Mouse (Mus musculus): ENCODE data around the gene Itga8. TPM values are rescaled to one million over a fixed set of nuclear protein-coding genes. Genes with fewer than 3 reads are reported as not detected.

The Itga8 gene
- polyA plus RNA-seq, 2 experiments, result 11.3 to 14.6 TPM

- Histone ChIP-seq H3K9ac (ENCODE audit: low read depth, low read length, severe bottlenecking) (no peak overlapping the region), H3K9me3 (ENCODE audit: control insufficient read depth, low read length) (no peaks in the 10 kb centered on the region), H3K27me3 (ENCODE audit: control insufficient read depth, insufficient read depth, low read length) (no peaks in the 10 kb centered on the region), H3K4me2 (replicated peaks; ENCODE audit: low read depth, low read length, severe bottlenecking) (no peak overlapping the region), H3K4me3 (replicated peaks; ENCODE audit: low read length) (no peak overlapping the region), H3K27ac (replicated peaks; ENCODE audit: low read depth, low read length) (no peak overlapping the region), H3K4me1 (ENCODE audit: control insufficient read depth, insufficient read depth, low read length) (no peaks in the 10 kb centered on the region), H3K36me3 (ENCODE audit: control insufficient read depth, insufficient read depth, low read length) (no peaks in the 10 kb centered on the region)
- no peak for TF ChIP-seq POLR2A (IDR thresholded peaks at IDR 0.05; ENCODE audit: borderline replicate concordance, extremely low read depth, insufficient read depth, insufficient read length)
- ATAC-seq (ENCODE audit: low FRiP score, low read depth) (no peak), DNase-seq (ENCODE audit: low spot score) (no peak)
- 50% methylated on average over 1 of the region's 1 CpGs for WGBS
These were observed 144.7 kb downstream of the Itga8 start for GRCm38 (mm10) chr2:12157001-12157400.

DNA sequence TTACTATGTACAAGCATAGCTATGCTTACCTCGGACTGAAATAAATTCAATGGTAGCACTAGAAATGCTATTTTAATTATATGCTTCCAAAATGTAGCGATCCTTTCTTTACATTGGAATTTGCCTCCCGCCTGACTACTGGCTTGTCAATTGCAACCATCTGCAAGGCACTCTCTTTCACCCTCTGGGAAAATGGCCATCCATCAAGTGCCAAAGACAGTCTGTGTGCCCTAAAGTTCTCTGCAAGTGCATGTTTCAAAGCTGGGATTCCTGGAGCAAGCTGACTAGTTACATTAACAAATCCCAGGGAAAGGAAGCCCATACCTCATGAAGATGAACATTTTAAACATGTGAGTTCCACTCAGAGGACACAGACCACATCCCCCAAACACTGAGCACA lies 145.3 kb downstream of the Itga8 start:
- no peak overlapping the region for H3K4me3 ChIP-seq (replicated peaks; ENCODE audit: low read length)

DNA sequence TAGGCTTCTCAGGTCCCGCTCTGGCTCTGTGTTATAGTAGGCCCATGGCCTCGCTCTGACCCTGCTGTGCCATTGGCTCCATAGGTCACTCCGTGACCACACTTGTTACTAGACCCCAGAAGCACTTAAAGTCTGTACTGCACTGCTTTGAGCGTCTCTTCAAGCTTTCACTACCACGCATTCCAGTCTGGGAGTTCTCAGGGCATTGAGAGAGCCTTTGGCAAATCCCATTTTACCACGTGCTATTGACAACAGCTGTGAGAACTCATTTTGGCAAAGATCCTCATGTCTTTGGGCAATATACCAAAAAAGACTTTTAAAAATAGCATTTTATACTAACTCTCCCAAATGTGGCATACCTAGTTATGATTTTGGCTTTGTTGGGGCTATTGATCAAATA lies 147.0 kb downstream of the Itga8 start:
- Histone ChIP-seq H3K4me2 (replicated peaks; ENCODE audit: low read depth, low read length, severe bottlenecking) (no peak overlapping the region), H3K27ac (replicated peaks; ENCODE audit: low read depth, low read length) (no peak overlapping the region), H3K36me3 (ENCODE audit: control insufficient read depth, insufficient read depth, low read length) (no peaks in the 10 kb centered on the region), H3K4me3 (replicated peaks; ENCODE audit: low read length) (no peak overlapping the region), H3K27me3 (ENCODE audit: control insufficient read depth, insufficient read depth, low read length) (no peaks in the 10 kb centered on the region), H3K9ac (ENCODE audit: low read depth, low read length, severe bottlenecking) (no peak overlapping the region), H3K9me3 (ENCODE audit: control insufficient read depth, low read length) (no peaks in the 10 kb centered on the region), H3K4me1 (ENCODE audit: control insufficient read depth, insufficient read depth, low read length) (no peaks in the 10 kb centered on the region)
- no peak for TF ChIP-seq POLR2A (IDR thresholded peaks at IDR 0.05; ENCODE audit: borderline replicate concordance, extremely low read depth, insufficient read depth, insufficient read length)
- DNase-seq (ENCODE audit: low spot score), result peak; percentile 66
- no peak for ATAC-seq (ENCODE audit: low FRiP score, low read depth)
- WGBS, result 74% methylated on average over 6 of the region's 6 CpGs

More for the DNA sequence above, 145.3 kb downstream of the Itga8 start:
- no peaks in the 10 kb centered on the region for H3K9me3 ChIP-seq (ENCODE audit: control insufficient read depth, low read length)
- no peak for TF ChIP-seq POLR2A (IDR thresholded peaks at IDR 0.05; ENCODE audit: borderline replicate concordance, extremely low read depth, insufficient read depth, insufficient read length)
- H3K4me1 ChIP-seq (ENCODE audit: control insufficient read depth, insufficient read depth, low read length), result no peaks in the 10 kb centered on the region
- H3K36me3 ChIP-seq (ENCODE audit: control insufficient read depth, insufficient read depth, low read length), result no peaks in the 10 kb centered on the region
- no peaks in the 10 kb centered on the region for H3K27me3 ChIP-seq (ENCODE audit: control insufficient read depth, insufficient read depth, low read length)
- H3K9ac ChIP-seq (ENCODE audit: low read depth, low read length, severe bottlenecking), result no peak overlapping the region
- ATAC-seq (ENCODE audit: low FRiP score, low read depth) (no peak), DNase-seq (ENCODE audit: low spot score) (no peak)
- no peak overlapping the region for H3K27ac ChIP-seq (replicated peaks; ENCODE audit: low read depth, low read length)
- H3K4me2 ChIP-seq (replicated peaks; ENCODE audit: low read depth, low read length, severe bottlenecking), result no peak overlapping the region
- 38% methylated on average over 3 of the region's 3 CpGs for WGBS

GRCm38 (mm10) chr2:12153551-12153950 lies 148.2 kb downstream of the Itga8 start:
- Histone ChIP-seq H3K9ac (ENCODE audit: low read depth, low read length, severe bottlenecking) (no peak overlapping the region), H3K36me3 (ENCODE audit: control insufficient read depth, insufficient read depth, low read length) (no peaks in the 10 kb centered on the region), H3K4me1 (ENCODE audit: control insufficient read depth, insufficient read depth, low read length) (no peaks in the 10 kb centered on the region), H3K9me3 (ENCODE audit: control insufficient read depth, low read length) (no peaks in the 10 kb centered on the region), H3K27ac (replicated peaks; ENCODE audit: low read depth, low read length) (no peak overlapping the region), H3K4me2 (replicated peaks; ENCODE audit: low read depth, low read length, severe bottlenecking) (no peak overlapping the region), H3K4me3 (replicated peaks; ENCODE audit: low read length) (no peak overlapping the region), H3K27me3 (ENCODE audit: control insufficient read depth, insufficient read depth, low read length) (no peaks in the 10 kb centered on the region)
- DNase-seq (ENCODE audit: low spot score), result no peak
- WGBS, result 71% methylated on average over 1 of the region's 1 CpGs
- ATAC-seq (ENCODE audit: low FRiP score, low read depth), result no peak
- no peak for TF ChIP-seq POLR2A (IDR thresholded peaks at IDR 0.05; ENCODE audit: borderline replicate concordance, extremely low read depth, insufficient read depth, insufficient read length)

DNA sequence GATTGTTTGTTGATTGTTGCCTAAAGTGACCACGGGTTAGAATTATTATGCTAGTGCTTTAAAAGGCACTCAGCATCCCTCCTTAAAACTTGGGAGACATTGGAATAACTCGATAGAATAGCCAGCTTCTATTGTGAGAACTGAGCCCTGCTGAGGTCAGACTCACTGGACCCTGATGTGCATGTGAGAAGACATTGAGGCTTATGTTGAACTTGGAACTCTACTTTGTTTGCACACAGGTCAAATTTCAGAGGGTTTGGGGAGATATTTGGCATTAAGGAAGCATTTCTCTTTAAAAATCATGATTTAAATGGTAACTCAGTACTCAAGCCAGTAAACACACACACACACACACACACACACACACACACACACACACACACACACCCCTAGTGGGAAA lies 153.8 kb downstream of the Itga8 start:
- Histone ChIP-seq H3K4me3 (replicated peaks; ENCODE audit: low read length) (no peak overlapping the region), H3K4me2 (replicated peaks; ENCODE audit: low read depth, low read length, severe bottlenecking) (no peak overlapping the region), H3K4me1 (ENCODE audit: control insufficient read depth, insufficient read depth, low read length) (no peaks in the 10 kb centered on the region), H3K27me3 (ENCODE audit: control insufficient read depth, insufficient read depth, low read length) (no peaks in the 10 kb centered on the region), H3K9me3 (ENCODE audit: control insufficient read depth, low read length) (no peaks in the 10 kb centered on the region), H3K9ac (ENCODE audit: low read depth, low read length, severe bottlenecking) (no peak overlapping the region), H3K36me3 (ENCODE audit: control insufficient read depth, insufficient read depth, low read length) (no peaks in the 10 kb centered on the region), H3K27ac (replicated peaks; ENCODE audit: low read depth, low read length) (no peak overlapping the region)
- TF ChIP-seq POLR2A (IDR thresholded peaks at IDR 0.05; ENCODE audit: borderline replicate concordance, extremely low read depth, insufficient read depth, insufficient read length), result no peak
- 82% methylated on average over 2 of the region's 2 CpGs for WGBS
- no peak for ATAC-seq (ENCODE audit: low FRiP score, low read depth)
- DNase-seq (ENCODE audit: low spot score), result no peak

- TF ChIP-seq POLR2A (IDR thresholded peaks at IDR 0.05; ENCODE audit: borderline replicate concordance, extremely low read depth, insufficient read depth, insufficient read length), result no peak
- 43% methylated on average over 2 of the region's 2 CpGs for WGBS
- Histone ChIP-seq H3K27me3 (ENCODE audit: control insufficient read depth, insufficient read depth, low read length) (no peaks in the 10 kb centered on the region), H3K4me3 (replicated peaks; ENCODE audit: low read length) (no peak overlapping the region), H3K27ac (replicated peaks; ENCODE audit: low read depth, low read length) (no peak overlapping the region), H3K4me2 (replicated peaks; ENCODE audit: low read depth, low read length, severe bottlenecking) (no peak overlapping the region), H3K4me1 (ENCODE audit: control insufficient read depth, insufficient read depth, low read length) (no peaks in the 10 kb centered on the region), H3K36me3 (ENCODE audit: control insufficient read depth, insufficient read depth, low read length) (no peaks in the 10 kb centered on the region), H3K9ac (ENCODE audit: low read depth, low read length, severe bottlenecking) (no peak overlapping the region), H3K9me3 (ENCODE audit: control insufficient read depth, low read length) (no peaks in the 10 kb centered on the region)
- ATAC-seq (ENCODE audit: low FRiP score, low read depth) (no peak), DNase-seq (ENCODE audit: low spot score) (no peak)
These were observed 155.1 kb downstream of the Itga8 start for GRCm38 (mm10) chr2:12146612-12147011.
